Mouse (Mus musculus): Measurements from ENCODE around the gene Wnt3a. TPM values are rescaled to one million over a fixed set of nuclear protein-coding genes. Genes with fewer than 3 reads are reported as not detected.

Wnt3a gene
- polyA plus RNA-seq, 1 experiment from 2014 or later: 2.6 TPM

Small RNA genes lying within 50 kb of the gene (microRNA-seq; reads per million reads assigned to microRNA genes)
- gene Gm24756: not detected

Other genes with a start within 250 kb of the Wnt3a start
- 0.28 and 0.69 TPM in 2 replicates for gene Obscn, start 154.3 kb downstream of the Wnt3a start, polyA plus RNA-seq (2016; fragmentation: Nextera tagmentation; extraction: Ambion mirVana)
- 3.8 TPM in 2 replicates for gene Iba57, start 127.0 kb downstream of the Wnt3a start, polyA plus RNA-seq (2016; fragmentation: Nextera tagmentation; extraction: Ambion mirVana)
- gene Gjc2, start 107.5 kb downstream of the Wnt3a start, polyA plus RNA-seq (2016; fragmentation: Nextera tagmentation; extraction: Ambion mirVana): 0.50 and 1.00 TPM in 2 replicates
- 124 and 125 TPM in 2 replicates for gene Guk1, start 98.5 kb downstream of the Wnt3a start, polyA plus RNA-seq (2016; fragmentation: Nextera tagmentation; extraction: Ambion mirVana)
- gene Mrpl55, start 88.3 kb downstream of the Wnt3a start, polyA plus RNA-seq (2016; fragmentation: Nextera tagmentation; extraction: Ambion mirVana): 90.9 and 98.5 TPM in 2 replicates
- gene 2310033P09Rik, start 82.4 kb downstream of the Wnt3a start, polyA plus RNA-seq (2016; fragmentation: Nextera tagmentation; extraction: Ambion mirVana): 36.2 and 40.5 TPM in 2 replicates
- gene Arf1, start 62.5 kb downstream of the Wnt3a start, polyA plus RNA-seq (2016; fragmentation: Nextera tagmentation; extraction: Ambion mirVana): 637 TPM in 2 replicates
- 5.9 and 7.1 TPM in 2 replicates for gene Wnt9a, start 16.2 kb upstream of the Wnt3a start, polyA plus RNA-seq (2016; fragmentation: Nextera tagmentation; extraction: Ambion mirVana)
- not detected in 2 replicates for gene Prss38, start 84.9 kb upstream of the Wnt3a start, polyA plus RNA-seq (2016; fragmentation: Nextera tagmentation; extraction: Ambion mirVana)
- 18.8 and 19.3 TPM in 2 replicates for gene Jmjd4, start 159.3 kb upstream of the Wnt3a start, polyA plus RNA-seq (2016; fragmentation: Nextera tagmentation; extraction: Ambion mirVana)
- gene Snap47, start 160.4 kb upstream of the Wnt3a start, polyA plus RNA-seq (2016; fragmentation: Nextera tagmentation; extraction: Ambion mirVana): 157 and 169 TPM in 2 replicates
- 8.7 and 10.1 TPM in 2 replicates for gene Zfp867, start 181.7 kb upstream of the Wnt3a start, polyA plus RNA-seq (2016; fragmentation: Nextera tagmentation; extraction: Ambion mirVana)
- gene Zkscan17, start 236.0 kb upstream of the Wnt3a start, polyA plus RNA-seq (2016; fragmentation: Nextera tagmentation; extraction: Ambion mirVana): 28.3 and 29.9 TPM in 2 replicates